Mouse (Mus musculus): Measurements from ENCODE around the gene Cttnbp2. TPM values are rescaled to one million over a fixed set of nuclear protein-coding genes. Genes with fewer than 3 reads are reported as not detected.
"Not testable (repeated sequence)": the region's sequence is repeated elsewhere in the genome, so short reads cannot be mapped to it uniquely, and the experiment has no call there.

Cttnbp2 gene
- polyA plus RNA-seq, 1 experiment from 2014 or later = 14.9 TPM

DNA sequence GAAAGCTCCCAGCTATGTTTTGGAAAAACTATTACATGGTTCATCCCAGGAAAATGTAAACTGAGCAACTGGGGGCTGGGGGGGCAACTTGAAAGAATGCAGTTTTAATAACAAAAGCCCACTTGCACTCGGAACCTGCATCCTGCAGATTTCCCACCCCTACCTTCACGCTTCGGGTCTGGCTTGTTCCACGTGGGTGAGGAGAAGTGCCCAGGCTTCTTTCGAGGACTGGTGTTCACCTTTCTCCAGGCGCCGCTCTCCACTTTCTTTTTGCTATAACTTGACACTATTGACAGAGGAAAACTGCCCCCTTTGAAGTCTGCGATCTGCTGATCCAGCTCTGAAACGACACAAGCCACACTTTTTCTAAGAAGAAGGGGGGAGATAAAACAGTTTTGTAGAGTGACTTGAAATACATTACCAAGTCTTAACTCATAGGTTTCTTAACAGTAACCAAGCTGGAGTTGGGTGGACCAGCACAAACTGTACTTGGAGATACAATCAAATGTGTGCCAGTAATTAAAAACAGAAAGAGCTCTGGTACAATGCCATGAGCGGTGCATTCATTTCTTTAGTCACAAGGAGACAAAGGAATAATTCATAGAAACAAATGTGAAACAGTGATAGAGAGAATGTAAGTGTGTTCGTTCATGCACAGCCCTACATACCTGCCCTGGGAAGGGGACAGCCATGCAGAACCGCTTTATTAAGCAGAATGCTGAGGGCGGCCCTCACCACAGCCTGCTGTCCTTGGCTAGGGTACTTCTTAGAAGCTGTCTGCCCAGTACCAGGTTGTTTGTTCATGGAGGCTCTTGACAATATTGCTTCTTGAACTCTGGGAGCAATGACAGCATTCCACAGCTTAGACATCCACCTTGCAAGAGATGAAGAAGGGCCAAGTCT is 134.1 kb downstream of the Cttnbp2 start:
- no peak for ATAC-seq (replicated peaks; ENCODE audit: low FRiP score, low TSS enrichment, low read depth)
- 76% methylated on average over 13 of the region's 13 CpGs for WGBS

GRCm38 (mm10) chr6:18377755-18378154 is 136.9 kb downstream of the Cttnbp2 start:
- DNase-seq (ENCODE audit: low spot score) = not testable (repeated sequence)
- 98% methylated on average over 2 of the region's 2 CpGs for WGBS

More for the DNA sequence above, 134.1 kb downstream of the Cttnbp2 start:
- Histone ChIP-seq H3K4me2 (ENCODE audit: low read length) (no peak overlapping the region), H3K4me3 (ENCODE audit: low read depth, low read length) (no peak overlapping the region), H3K9ac (ENCODE audit: low read length) (no peak overlapping the region), H3K36me3 (ENCODE audit: control insufficient read depth, insufficient read depth, low read length) (0 out of 2 replicates have a peak, but pooled peaks cover 2% of the 10 kb centered on the region), H3K27ac (ENCODE audit: low read depth) (no peak overlapping the region), H3K4me1 (replicated peaks; ENCODE audit: control insufficient read depth, insufficient read depth, low read length) (no peaks in the 10 kb centered on the region), H3K27me3 (replicated peaks; ENCODE audit: control insufficient read depth, insufficient read depth, low read length) (no peaks in the 10 kb centered on the region), H3K9me3 (ENCODE audit: control insufficient read depth, low read length) (no peaks in the 10 kb centered on the region)
- no peak for DNase-seq (ENCODE audit: low spot score)

DNA sequence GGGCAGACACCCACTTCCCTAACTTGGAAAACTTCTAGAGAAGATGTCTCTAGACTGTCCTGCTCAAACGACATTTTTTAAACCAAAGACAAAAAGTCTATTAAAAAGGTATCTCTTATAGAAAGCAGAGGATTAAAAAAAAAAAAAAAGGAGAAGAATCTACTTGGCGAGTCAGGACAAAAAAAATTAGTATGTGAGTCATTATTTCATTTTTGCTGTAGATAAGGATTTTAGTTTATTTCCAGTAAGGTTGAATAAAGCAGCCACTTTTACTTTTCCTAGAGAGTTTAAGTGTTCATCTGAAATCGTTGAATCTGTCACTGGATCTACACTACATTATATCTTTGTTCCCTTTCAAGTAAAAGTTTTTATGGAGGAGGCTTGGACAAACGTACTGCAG is 139.9 kb downstream of the Cttnbp2 start:
- Histone ChIP-seq H3K27ac (ENCODE audit: low read depth) (no peak overlapping the region), H3K4me1 (replicated peaks; ENCODE audit: control insufficient read depth, insufficient read depth, low read length) (no peaks in the 10 kb centered on the region), H3K4me3 (ENCODE audit: low read depth, low read length) (no peak overlapping the region), H3K27me3 (replicated peaks; ENCODE audit: control insufficient read depth, insufficient read depth, low read length) (no peaks in the 10 kb centered on the region), H3K9me3 (ENCODE audit: control insufficient read depth, low read length) (no peaks in the 10 kb centered on the region), H3K36me3 (ENCODE audit: control insufficient read depth, insufficient read depth, low read length) (0 out of 2 replicates have a peak, but pooled peaks cover 2% of the 10 kb centered on the region), H3K9ac (ENCODE audit: low read length) (no peak overlapping the region), H3K4me2 (ENCODE audit: low read length) (no peak overlapping the region)
- no peak for DNase-seq (ENCODE audit: low spot score)
- 67% methylated on average over 4 of the region's 4 CpGs for WGBS
- ATAC-seq (replicated peaks; ENCODE audit: low FRiP score, low TSS enrichment, low read depth) = no peak

More at GRCm38 (mm10) chr6:18377755-18378154, 136.9 kb downstream of the Cttnbp2 start:
- H3K9me3 ChIP-seq (ENCODE audit: control insufficient read depth, low read length); H3K27me3 ChIP-seq (replicated peaks; ENCODE audit: control insufficient read depth, insufficient read depth, low read length); H3K4me1 ChIP-seq (replicated peaks; ENCODE audit: control insufficient read depth, insufficient read depth, low read length); H3K4me2 ChIP-seq (ENCODE audit: low read length); H3K9ac ChIP-seq (ENCODE audit: low read length); ATAC-seq (replicated peaks; ENCODE audit: low FRiP score, low TSS enrichment, low read depth); H3K36me3 ChIP-seq (ENCODE audit: control insufficient read depth, insufficient read depth, low read length); H3K4me3 ChIP-seq (ENCODE audit: low read depth, low read length); H3K27ac ChIP-seq (ENCODE audit: low read depth): not testable (repeated sequence)

- no peak overlapping the region for H3K9ac ChIP-seq (ENCODE audit: low read length)
- no peaks in the 10 kb centered on the region for H3K9me3 ChIP-seq (ENCODE audit: control insufficient read depth, low read length)
- no peaks in the 10 kb centered on the region for H3K27me3 ChIP-seq (replicated peaks; ENCODE audit: control insufficient read depth, insufficient read depth, low read length)
- H3K4me1 ChIP-seq (replicated peaks; ENCODE audit: control insufficient read depth, insufficient read depth, low read length) = no peaks in the 10 kb centered on the region
- 0 out of 2 replicates have a peak, but pooled peaks cover 2% of the 10 kb centered on the region for H3K36me3 ChIP-seq (ENCODE audit: control insufficient read depth, insufficient read depth, low read length)
- no peak for ATAC-seq (replicated peaks; ENCODE audit: low FRiP score, low TSS enrichment, low read depth)
- DNase-seq (ENCODE audit: low spot score) = no peak
- WGBS = 76% methylated on average over 1 of the region's 1 CpGs
- H3K4me3 ChIP-seq (ENCODE audit: low read depth, low read length) = no peak overlapping the region
- no peak overlapping the region for H3K27ac ChIP-seq (ENCODE audit: low read depth)
- no peak overlapping the region for H3K4me2 ChIP-seq (ENCODE audit: low read length)
Observed at GRCm38 (mm10) chr6:18373652-18374051, 141.0 kb downstream of the Cttnbp2 start.

- ATAC-seq (replicated peaks; ENCODE audit: low FRiP score, low TSS enrichment, low read depth) (peak; percentile 70), DNase-seq (ENCODE audit: low spot score) (peak; percentile 81)
- Histone ChIP-seq H3K27me3 (replicated peaks; ENCODE audit: control insufficient read depth, insufficient read depth, low read length) (no peaks in the 10 kb centered on the region), H3K27ac (ENCODE audit: low read depth) (no peak overlapping the region), H3K4me3 (ENCODE audit: low read depth, low read length) (no peak overlapping the region), H3K4me1 (replicated peaks; ENCODE audit: control insufficient read depth, insufficient read depth, low read length) (no peaks in the 10 kb centered on the region), H3K9me3 (ENCODE audit: control insufficient read depth, low read length) (no peaks in the 10 kb centered on the region), H3K36me3 (ENCODE audit: control insufficient read depth, insufficient read depth, low read length) (0 out of 2 replicates have a peak, but pooled peaks cover 2% of the 10 kb centered on the region), H3K9ac (ENCODE audit: low read length) (no peak overlapping the region), H3K4me2 (ENCODE audit: low read length) (no peak overlapping the region)
- WGBS = 27% methylated on average over 7 of the region's 7 CpGs
Observed at GRCm38 (mm10) chr6:18372447-18373228, 142.0 kb downstream of the Cttnbp2 start.

- no peaks in the 10 kb centered on the region for H3K36me3 ChIP-seq (ENCODE audit: control insufficient read depth, insufficient read depth, low read length)
- no peaks in the 10 kb centered on the region for H3K27me3 ChIP-seq (replicated peaks; ENCODE audit: control insufficient read depth, insufficient read depth, low read length)
- no peak overlapping the region for H3K9ac ChIP-seq (ENCODE audit: low read length)
- no peaks in the 10 kb centered on the region for H3K4me1 ChIP-seq (replicated peaks; ENCODE audit: control insufficient read depth, insufficient read depth, low read length)
- 90% methylated on average over 4 of the region's 4 CpGs for WGBS
- no peaks in the 10 kb centered on the region for H3K9me3 ChIP-seq (ENCODE audit: control insufficient read depth, low read length)
- H3K4me2 ChIP-seq (ENCODE audit: low read length) = no peak overlapping the region
- no peak for ATAC-seq (replicated peaks; ENCODE audit: low FRiP score, low TSS enrichment, low read depth)
- DNase-seq (ENCODE audit: low spot score) = no peak
- H3K4me3 ChIP-seq (ENCODE audit: low read depth, low read length) = no peak overlapping the region
- H3K27ac ChIP-seq (ENCODE audit: low read depth) = no peak overlapping the region
Observed at GRCm38 (mm10) chr6:18369723-18370122, 144.9 kb downstream of the Cttnbp2 start.

GRCm38 (mm10) chr6:18369054-18369453 is 145.6 kb downstream of the Cttnbp2 start:
- H3K4me3 ChIP-seq (ENCODE audit: low read depth, low read length) = no peak overlapping the region
- no peaks in the 10 kb centered on the region for H3K4me1 ChIP-seq (replicated peaks; ENCODE audit: control insufficient read depth, insufficient read depth, low read length)
- no peaks in the 10 kb centered on the region for H3K9me3 ChIP-seq (ENCODE audit: control insufficient read depth, low read length)
- H3K27ac ChIP-seq (ENCODE audit: low read depth) = no peak overlapping the region
- ATAC-seq (replicated peaks; ENCODE audit: low FRiP score, low TSS enrichment, low read depth) (no peak), DNase-seq (ENCODE audit: low spot score) (no peak)
- no peaks in the 10 kb centered on the region for H3K27me3 ChIP-seq (replicated peaks; ENCODE audit: control insufficient read depth, insufficient read depth, low read length)
- 86% methylated on average over 3 of the region's 3 CpGs for WGBS
- no peak overlapping the region for H3K9ac ChIP-seq (ENCODE audit: low read length)
- H3K36me3 ChIP-seq (ENCODE audit: control insufficient read depth, insufficient read depth, low read length) = no peaks in the 10 kb centered on the region
- H3K4me2 ChIP-seq (ENCODE audit: low read length) = no peak overlapping the region

DNA sequence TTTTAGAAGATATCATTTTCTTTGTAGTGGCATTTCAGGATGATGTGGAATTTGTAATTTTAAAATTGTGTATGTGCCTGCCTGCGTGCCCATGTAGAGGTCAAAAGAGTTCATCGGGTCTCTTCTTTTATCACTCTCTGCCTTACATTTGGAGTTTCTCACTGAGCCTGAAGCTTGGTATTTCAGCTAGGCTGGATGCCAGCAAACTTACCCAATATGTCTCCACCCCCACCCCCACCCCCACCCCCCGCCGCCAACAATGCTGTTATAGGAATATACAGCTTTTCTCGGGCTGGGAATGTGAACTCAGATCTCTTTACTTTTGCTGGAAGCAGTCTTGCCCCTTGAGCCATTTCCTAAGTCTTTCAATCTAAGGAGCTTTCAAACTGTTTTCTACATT is 152.4 kb downstream of the Cttnbp2 start:
- Histone ChIP-seq H3K4me1 (replicated peaks; ENCODE audit: control insufficient read depth, insufficient read depth, low read length) (no peaks in the 10 kb centered on the region), H3K4me3 (ENCODE audit: low read depth, low read length) (no peak overlapping the region), H3K9ac (ENCODE audit: low read length) (no peak overlapping the region), H3K27me3 (replicated peaks; ENCODE audit: control insufficient read depth, insufficient read depth, low read length) (no peaks in the 10 kb centered on the region), H3K4me2 (ENCODE audit: low read length) (no peak overlapping the region), H3K36me3 (ENCODE audit: control insufficient read depth, insufficient read depth, low read length) (no peaks in the 10 kb centered on the region), H3K9me3 (ENCODE audit: control insufficient read depth, low read length) (no peaks in the 10 kb centered on the region), H3K27ac (ENCODE audit: low read depth) (no peak overlapping the region)
- WGBS = 70% methylated on average over 5 of the region's 5 CpGs
- DNase-seq (ENCODE audit: low spot score) (no peak), ATAC-seq (replicated peaks; ENCODE audit: low FRiP score, low TSS enrichment, low read depth) (no peak)
